Mouse (Mus musculus): Measurements from ENCODE around the gene Hist2h2ab.
"Not testable (repeated sequence)": the region's sequence is repeated elsewhere in the genome, so short reads cannot be mapped to it uniquely, and the experiment has no call there.

The Hist2h2ab gene

DNA sequence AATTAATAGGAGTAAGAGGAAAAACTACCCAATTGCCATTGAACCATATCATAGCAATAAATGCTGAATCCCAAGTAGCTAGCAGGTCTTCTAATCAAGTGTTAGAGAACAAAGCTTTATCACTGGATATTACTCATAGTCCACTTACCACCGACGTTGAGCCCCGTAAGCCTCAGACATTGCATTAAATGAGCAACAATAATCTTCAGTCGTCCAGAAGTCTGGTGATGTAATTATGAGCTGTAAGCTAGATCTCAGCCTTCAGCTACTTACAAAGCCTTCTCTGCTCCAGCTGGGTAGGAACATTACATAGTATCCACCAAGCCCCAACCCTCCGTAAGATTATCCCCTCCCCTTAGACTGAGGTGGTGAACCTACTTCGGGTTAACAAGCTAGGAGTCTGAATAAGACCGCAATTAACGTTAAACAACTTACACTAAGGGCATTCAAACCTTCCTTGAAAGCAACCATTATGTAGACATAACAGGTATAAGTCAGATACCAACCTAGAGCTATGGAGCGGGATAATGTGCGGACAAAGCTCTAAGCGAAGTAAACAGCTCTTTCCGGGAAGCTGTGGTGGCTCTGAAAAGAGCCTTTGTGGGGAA is 18.3 kb downstream of the Hist2h2ab start:
- DNase-seq (ENCODE audit: low read depth, low spot score), result no peak

DNA sequence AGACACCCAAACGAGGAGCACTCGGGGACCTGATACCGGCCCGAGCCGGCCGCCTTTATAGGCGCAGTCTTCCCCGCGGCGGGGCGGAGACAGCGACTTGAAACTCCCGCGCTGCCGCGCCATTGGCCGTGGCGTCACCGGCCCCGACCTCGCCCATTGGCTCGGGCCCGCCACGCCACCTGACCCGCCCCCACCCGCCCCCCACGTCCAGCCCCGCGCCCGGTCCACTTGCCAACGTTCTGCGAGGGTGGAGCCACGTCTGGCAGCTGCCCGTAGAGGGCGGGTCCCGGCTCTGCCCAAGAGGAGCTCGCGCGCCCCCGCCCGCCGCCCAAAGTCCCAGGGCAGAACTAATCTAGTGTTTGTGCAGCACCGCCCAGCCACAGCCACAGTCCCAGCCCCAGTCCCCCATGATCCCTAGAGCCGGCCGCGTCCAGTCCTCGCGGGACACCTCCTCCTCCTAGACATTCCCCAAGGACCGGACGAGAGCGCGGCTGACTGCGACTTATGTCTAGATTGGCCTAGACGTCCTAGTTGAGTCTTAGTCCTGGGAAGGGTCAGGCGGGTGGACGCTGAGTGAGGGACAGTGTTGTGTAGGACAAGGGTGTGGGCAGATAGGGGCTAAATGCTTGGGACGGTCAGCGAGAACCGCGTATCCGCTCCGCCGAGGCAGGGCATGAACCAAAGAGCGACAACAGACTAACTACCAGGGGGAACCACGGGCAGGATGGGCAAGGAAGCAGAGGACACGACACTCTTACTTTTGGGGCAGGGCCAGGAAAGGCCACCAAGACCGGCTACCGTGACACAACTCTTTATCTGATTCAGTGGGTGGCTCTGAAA is 19.5 kb downstream of the Hist2h2ab start, which contains the start of gene Hist2h3c2:
Gene Hist2h3c2, minus strand, starts transcription at position 174 of the 840 bp plus-strand sequence.
- not testable (repeated sequence) for DNase-seq (ENCODE audit: low read depth, low spot score)

- not testable (repeated sequence) for DNase-seq (ENCODE audit: low read depth, low spot score)
These were observed 20.5 kb downstream of the Hist2h2ab start, which contains the start of gene Hist2h2aa2 for GRCm38 (mm10) chr3:96239949-96240798. TSS of gene Hist2h2aa2 (minus strand) at chr3:96240276.

DNA sequence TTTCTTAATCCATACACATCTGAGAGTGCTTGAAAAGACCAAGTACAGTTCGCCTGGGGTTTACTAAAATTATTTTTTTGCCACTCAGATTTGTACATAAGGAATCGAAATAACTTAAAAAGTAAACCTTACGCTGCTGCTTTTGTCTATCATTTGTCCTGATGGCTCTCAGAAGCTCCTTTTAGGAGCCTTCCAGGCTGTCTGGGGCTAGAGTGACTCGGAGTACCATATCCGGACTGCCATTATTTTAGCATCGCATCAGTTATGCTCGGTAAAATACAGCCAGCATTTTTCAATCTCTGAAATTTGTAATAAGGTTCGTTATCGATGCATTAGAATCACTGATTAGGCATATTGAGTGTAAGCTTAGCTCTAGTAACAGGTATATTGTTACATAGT is 21.1 kb downstream of the Hist2h2ab start:
- no peak for DNase-seq (ENCODE audit: low read depth, low spot score)

DNA sequence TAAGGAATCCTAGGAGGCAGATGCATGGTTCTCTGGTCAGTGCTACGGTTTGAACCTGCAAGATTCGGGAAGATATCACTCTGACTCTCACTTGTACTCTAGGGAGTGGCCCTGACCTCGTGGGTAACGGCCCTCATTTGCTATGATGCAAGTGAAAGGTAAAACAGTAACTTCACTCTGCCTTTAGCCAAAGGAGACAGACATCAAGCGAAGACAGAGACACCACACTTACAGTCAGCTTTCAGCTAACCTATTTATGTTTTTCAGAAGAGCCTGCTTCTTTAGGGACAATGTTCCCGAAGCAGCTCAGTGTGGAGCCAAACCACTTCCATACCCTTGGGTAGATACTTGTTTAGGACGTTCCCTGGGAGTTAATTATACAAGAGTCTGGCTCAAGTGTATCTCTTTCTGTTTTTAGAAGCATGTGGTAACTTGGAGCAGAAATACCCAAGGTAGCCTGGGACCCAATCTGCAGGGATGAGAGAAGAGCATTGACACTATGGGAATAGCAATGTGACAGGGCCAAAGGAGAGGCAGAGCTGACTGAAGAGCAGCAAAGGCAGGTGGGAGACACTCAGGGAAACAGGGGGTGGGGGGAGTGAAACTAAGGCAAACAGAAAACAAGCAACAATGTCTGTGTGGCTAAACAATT is 24.4 kb downstream of the Hist2h2ab start:
- DNase-seq (ENCODE audit: low read depth, low spot score), result no peak

DNA sequence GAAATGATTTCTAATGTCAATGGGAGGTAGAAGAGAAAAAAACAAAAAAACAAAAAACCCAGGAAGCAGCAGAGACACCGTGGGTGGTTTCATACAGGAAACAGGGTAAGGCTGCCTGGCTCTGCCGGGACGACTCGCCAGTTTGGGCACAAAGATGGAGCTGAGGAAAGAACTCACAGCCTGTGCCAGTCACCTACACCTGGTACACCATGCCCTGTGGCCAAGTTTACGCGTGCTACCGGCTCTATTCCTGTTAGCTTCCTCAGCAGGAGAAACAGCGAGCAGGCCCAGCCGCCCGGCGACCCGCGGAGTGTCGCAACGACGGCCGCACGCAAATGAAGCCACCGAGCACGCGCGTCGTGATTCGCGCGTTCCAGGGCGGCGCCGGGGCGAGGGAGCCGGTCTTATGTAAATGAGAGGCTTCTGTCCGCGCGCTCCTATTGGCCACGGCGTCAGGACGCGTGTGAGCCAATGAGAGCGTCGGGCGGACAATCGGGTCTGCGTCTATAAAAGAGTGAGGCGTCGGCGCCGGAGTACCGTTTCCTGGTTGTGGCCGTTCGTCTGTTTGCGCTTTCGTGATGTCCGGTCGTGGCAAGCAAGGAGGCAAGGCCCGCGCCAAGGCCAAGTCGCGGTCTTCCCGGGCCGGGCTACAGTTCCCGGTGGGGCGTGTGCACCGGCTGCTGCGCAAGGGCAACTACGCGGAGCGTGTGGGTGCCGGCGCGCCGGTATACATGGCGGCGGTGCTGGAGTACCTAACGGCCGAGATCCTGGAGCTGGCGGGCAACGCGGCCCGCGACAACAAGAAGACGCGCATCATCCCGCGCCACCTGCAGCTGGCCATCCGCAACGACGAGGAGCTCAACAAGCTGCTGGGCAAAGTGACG is 25.6 kb downstream of the Hist2h2ab start, which contains the start of gene Hist2h2aa1:
Gene Hist2h2aa1, plus strand, starts transcription at position 495 of the 884 bp plus-strand sequence.
- DNase-seq (ENCODE audit: low read depth, low spot score), result not testable (repeated sequence)

DNA sequence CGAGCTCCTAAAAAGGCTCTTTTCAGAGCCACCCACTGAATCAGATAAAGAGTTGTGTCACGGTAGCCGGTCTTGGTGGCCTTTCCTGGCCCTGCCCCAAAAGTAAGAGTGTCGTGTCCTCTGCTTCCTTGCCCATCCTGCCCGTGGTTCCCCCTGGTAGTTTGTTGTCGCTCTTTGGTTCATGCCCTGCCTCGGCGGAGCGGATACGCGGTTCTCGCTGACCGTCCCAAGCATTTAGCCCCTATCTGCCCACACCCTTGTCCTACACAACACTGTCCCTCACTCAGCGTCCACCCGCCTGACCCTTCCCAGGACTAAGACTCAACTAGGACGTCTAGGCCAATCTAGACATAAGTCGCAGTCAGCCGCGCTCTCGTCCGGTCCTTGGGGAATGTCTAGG is 26.4 kb downstream of the Hist2h2ab start:
- not testable (repeated sequence) for DNase-seq (ENCODE audit: low read depth, low spot score)

DNA sequence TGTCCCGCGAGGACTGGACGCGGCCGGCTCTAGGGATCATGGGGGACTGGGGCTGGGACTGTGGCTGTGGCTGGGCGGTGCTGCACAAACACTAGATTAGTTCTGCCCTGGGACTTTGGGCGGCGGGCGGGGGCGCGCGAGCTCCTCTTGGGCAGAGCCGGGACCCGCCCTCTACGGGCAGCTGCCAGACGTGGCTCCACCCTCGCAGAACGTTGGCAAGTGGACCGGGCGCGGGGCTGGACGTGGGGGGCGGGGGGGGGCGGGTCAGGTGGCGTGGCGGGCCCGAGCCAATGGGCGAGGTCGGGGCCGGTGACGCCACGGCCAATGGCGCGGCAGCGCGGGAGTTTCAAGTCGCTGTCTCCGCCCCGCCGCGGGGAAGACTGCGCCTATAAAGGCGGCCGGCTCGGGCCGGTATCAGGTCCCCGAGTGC is 26.8 kb downstream of the Hist2h2ab start, which contains the start of gene Hist2h3c1:
Gene Hist2h3c1, plus strand, starts transcription at position 259 of the 430 bp plus-strand sequence.
- not testable (repeated sequence) for DNase-seq (ENCODE audit: low read depth, low spot score)

- no peak for DNase-seq (ENCODE audit: low read depth, low spot score)
These were observed 27.9 kb downstream of the Hist2h2ab start for GRCm38 (mm10) chr3:96247356-96248140.

DNA sequence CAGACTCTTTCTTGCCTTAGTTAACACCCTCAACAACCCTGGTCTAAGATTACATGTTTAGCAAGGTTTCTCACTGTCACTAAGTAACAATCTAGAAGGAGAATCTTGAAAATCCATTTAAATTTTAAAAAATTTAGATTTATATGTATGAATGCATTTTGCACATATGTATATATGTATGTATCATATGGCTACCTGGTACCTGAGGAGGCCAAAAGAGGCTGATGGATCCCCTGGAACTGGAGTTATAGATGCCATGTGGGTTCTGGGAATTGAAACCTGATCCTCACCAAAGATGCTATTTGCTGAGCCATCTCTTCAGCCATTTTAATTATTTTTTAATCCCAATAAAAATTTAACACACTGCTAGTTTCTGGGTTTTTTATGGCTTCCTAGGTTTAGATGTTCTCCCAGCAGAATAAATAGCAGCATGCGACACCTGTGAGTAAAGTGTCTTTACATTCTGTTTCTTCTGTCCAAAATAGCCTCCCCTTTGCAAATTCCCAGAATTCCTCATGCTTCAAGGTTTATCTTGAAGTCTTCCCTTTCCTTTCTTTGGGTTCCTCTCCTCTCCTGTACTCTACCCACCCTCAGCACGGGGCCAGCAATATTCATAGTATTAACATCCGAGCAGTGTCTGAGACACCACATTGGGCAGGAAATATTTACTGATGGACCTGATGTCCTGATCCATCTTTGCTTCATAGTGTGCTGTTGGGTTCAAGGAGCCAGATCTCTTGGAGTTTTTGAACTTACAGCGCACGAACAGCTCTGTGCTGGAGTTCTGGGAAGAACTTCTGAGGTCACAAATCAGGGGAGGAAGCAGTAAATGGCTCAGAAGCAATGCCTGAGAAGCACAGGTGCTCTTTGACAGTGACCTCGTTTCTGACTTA is 28.7 kb downstream of the Hist2h2ab start:
- no peak for DNase-seq (ENCODE audit: low read depth, low spot score)

DNA sequence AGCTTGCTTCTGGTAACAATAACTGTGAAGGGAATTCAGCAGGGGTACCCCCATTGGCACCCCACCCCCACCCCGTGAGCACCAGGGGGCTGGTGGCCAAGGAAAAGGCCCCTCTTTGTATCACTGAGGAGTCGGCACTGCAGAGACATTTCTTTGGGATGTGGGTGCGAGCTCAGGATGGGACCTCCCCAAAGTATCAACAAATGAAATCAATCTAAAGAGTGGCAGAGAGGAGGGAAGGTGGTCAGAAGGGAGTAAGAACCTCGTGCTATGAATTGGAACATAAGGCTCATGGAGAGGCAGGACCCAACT is 29.3 kb downstream of the Hist2h2ab start:
- no peak for DNase-seq (ENCODE audit: low read depth, low spot score)

DNA sequence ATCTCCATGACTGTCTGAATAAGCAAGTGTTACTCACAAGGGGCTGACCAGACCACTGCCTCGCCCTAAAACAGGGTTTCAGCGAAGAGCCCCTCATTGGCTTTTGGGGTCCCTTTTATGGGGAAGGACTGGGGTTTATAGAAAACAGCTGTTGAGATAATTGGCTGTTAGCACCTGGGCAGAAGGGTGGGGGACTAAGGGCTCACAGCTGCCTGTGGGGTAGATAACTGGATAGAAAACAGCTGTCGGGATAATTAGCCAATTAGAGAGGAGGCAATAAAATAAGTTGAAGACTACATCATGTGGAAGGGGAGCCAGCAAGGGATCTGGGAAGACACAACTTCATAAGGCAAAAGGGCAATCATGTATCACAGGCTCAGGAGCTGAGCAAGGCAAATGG is 31.2 kb downstream of the Hist2h2ab start:
- no peak for DNase-seq (ENCODE audit: low read depth, low spot score)

GRCm38 (mm10) chr3:96251787-96252186 is 32.1 kb downstream of the Hist2h2ab start:
- no peak for DNase-seq (ENCODE audit: low read depth, low spot score)

DNA sequence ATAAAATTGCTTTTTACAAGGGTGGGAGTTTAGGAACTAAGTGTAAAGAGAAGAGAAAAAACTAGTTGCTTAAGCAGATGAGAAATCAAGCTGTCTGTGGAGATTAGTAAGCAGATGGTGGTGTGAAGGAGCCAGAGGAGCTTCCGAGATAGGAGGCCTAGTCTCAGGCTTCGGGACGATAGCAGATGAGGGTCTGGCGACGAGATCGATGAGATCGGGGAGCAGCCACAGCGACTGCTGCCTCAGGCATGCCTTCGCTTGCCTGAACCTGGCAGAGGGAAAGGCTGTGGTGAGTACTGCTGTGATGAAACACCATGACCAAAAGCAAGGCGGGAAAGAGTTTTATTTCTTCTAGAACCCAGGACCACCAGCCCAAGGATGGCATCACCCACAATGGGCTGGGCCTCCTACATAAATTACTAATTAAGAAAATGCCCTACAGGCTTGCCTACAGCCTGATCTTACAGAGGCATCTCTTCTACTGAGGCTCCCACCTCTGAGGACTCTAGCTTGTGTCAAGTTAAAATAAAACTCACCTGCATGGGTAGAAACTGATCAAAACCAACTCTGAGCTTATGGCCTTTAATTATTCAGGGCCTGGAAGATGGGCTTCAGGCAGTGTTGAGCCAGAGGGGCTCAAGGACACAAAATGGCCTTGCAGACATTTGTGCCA is 35.2 kb downstream of the Hist2h2ab start:
- DNase-seq (ENCODE audit: low read depth, low spot score), result no peak

- no peak for DNase-seq (ENCODE audit: low read depth, low spot score)
These were observed 36.4 kb downstream of the Hist2h2ab start for GRCm38 (mm10) chr3:96255926-96256593.

DNA sequence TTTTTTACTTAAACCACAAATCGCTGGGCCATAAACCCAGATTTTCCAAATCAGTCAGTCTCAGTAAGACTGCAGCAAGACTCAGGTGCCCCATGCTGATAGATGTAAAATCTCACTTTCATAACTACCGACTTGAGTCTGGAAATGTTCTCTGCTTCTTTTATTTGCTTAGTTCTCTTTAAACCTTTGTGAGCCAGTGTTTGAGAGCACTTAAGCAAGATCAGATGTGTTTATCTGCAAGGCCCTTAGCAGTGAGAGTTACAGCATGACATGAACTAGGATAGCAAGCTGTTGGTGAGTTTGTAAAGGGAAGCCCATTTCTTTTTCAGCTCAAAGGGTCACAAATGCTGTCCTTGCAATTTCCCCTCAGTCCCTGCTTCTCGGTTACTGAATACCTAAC is 37.5 kb downstream of the Hist2h2ab start:
- no peak for DNase-seq (ENCODE audit: low read depth, low spot score)

GRCm38 (mm10) chr3:96260220-96260619 is 40.6 kb downstream of the Hist2h2ab start:
- DNase-seq (ENCODE audit: low read depth, low spot score), result no peak
